Mouse (Mus musculus) bone marrow, adult 2 months (tissue): ENCODE data around the gene Dock2. TPM values are rescaled to one million over a fixed set of nuclear protein-coding genes. Genes with fewer than 3 reads are reported as not detected.
A peak's percentile ranks its signal among the peaks of the same experiment; 100 is the strongest.

Experiments used
- H3K27ac ChIP-seq: fragments of 200-500 bp; 2 replicates; pipeline ENCODE4 v1.5.1; 2012; ENCODE audit warnings: low read depth, mild to moderate bottlenecking, control low read depth, inconsistent platforms, low read length; ENCODE audit not compliant: control insufficient read depth, poor library complexity, insufficient read depth
- H3K4me1 ChIP-seq: fragments of 200-500 bp; 2 replicates; pipeline ENCODE4 v1.6.1; 2011; ENCODE audit warnings: low read length; ENCODE audit not compliant: control insufficient read depth, insufficient read depth
- H3K4me3 ChIP-seq: fragments of 200-500 bp; replicated peaks from 2 replicates; pipeline ENCODE3; 2011; ENCODE audit warnings: mild to moderate bottlenecking, low read depth, low read length, control low read depth; ENCODE audit not compliant: control insufficient read depth
- CTCF ChIP-seq: fragments of 200-500 bp; IDR thresholded peaks from 2 replicates; pipeline ENCODE4 v1.5.1; 2011; ENCODE audit warnings: low read length, control low read depth; ENCODE audit not compliant: control insufficient read depth, insufficient read depth
- POLR2A ChIP-seq: fragments of 200-500 bp; IDR thresholded peaks from 2 replicates; pipeline ENCODE4 v1.6.1; 2011; ENCODE audit warnings: low read depth, mild to moderate bottlenecking, control low read depth, low read length, borderline replicate concordance; ENCODE audit not compliant: control insufficient read depth
- WGBS: fragments of 180-500 bp; shearing (Covaris S2); methylation state at CpG from one replicate; pipeline ENCODE4 v1.1.7; 2018; 5-methylcytosine and 5-hydroxymethylcytosine counted together
- polyA plus RNA-seq: library from polyadenylated mRNA; stranded (reverse); fragments of >200 nt; gene quantifications from 2 replicates; pipeline ENCODE4 v1.2.4, GENCODE M21; 2011; ENCODE audit warnings: low replicate concordance; ENCODE audit not compliant: missing spikeins, insufficient read depth, insufficient read length

Gene Dock2
- polyA plus RNA-seq, 1 experiment: 44.9 TPM

DNA sequence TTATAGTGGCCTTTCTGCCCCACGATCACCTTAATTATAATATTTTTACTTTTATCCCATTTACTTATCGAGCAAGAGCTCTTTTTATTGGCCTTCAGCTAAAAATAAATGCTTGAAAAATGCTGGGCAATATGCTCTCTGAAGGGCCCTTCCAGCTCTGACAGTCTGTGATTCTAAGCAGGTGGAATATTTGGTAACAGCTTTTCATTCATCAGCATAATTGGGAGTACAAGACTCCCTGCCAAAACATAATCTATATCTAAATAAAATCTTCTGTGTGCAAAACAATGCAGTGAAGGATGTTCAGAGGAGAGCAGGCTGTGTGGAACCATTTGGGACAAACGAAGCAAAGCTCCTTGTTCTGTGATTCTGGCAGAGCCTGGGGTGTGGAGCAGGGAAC is 492.4 kb downstream of the Dock2 start:
- Histone ChIP-seq H3K4me1 (no peaks in the 10 kb centered on the region), H3K4me3 (no peak overlapping the region), H3K27ac (no peak overlapping the region)
- TF ChIP-seq POLR2A (no peak), CTCF (no peak)
- WGBS: 82% methylated on average over 3 of the region's 3 CpGs

DNA sequence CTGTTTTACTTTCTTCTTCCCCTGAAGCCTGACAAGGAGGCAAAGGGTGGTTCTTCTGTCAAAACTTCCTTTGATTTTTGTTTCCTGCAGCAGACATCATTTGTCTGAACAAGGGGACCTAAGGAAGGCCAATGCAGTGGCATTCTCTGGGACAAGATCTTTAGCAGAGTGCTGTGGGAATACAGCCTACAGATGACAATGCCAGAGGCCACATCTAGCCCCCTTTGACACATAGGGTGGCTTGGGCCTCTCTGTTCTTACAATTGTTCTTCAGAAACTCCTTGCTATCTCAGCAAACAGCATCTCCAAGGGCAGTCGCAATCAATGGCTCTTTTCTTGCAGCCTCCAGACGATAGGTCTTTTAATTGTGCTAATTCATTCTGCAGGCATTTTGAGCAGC is 493.0 kb downstream of the Dock2 start:
- H3K4me1 ChIP-seq: no peaks in the 10 kb centered on the region
- H3K27ac ChIP-seq: no peak overlapping the region
- H3K4me3 ChIP-seq: no peak overlapping the region
- WGBS: 93% methylated on average over 2 of the region's 2 CpGs
- TF ChIP-seq POLR2A: no peak
- TF ChIP-seq CTCF: no peak

DNA sequence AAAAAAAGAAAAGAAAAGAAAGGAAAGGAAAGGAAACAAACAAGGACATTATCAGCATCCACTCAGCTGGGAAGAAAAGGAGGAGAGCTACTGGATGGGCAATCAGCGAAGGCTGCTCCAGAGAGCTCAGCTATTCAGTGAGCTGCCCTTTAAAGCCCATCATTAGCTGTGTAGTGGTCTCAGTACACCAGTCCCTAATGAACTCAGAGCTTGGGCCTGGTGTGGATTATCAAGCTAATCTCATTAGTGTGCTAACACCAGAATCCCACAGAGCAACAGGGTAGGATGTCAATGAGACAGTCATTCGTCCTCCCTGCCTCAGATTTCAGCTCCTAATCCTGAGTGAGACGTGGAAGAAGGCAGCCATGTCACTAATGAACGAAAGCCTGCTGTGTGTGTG is 493.4 kb downstream of the Dock2 start:
- Histone ChIP-seq H3K4me3 (no peak overlapping the region), H3K27ac (no peak overlapping the region), H3K4me1 (no peaks in the 10 kb centered on the region)
- 87% methylated on average over 4 of the region's 4 CpGs for WGBS
- TF ChIP-seq POLR2A (no peak), CTCF (no peak)

DNA sequence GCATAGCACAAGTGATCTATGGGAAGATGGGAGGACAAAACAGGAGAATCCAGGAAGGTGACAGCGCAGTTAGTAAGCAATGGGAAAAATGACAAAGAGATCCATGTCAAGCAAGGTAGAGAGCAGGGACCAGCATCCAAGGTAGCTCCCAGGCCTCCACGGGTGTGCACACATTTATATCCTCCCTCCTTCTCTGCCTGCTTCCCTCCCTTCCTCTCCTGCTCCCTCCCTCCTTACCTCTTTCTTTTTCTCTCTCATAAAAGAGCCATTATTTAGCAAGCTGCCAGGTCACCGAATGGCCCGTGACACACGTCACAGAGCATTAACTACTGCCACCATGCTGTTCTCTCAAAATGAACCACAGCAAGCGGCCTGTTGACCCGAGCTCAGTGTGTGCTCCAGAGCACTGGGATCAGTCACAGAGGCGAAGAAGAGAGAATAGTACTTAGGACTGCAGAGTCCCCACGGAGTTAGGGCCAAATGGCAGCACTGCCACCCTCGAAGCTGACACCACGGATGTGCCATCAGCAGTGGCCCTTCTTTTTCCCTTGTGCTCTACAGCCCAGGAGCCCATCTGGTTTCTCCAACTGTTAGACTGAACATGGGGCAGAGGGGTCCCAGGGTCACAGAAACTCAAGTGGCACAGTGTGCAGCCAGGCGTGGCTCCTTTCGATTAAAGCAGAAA is 499.4 kb downstream of the Dock2 start:
- no peak overlapping the region for H3K27ac ChIP-seq
- no peak overlapping the region for H3K4me3 ChIP-seq
- 81% methylated on average over 13 of the region's 13 CpGs for WGBS
- H3K4me1 ChIP-seq: no peaks in the 10 kb centered on the region
- TF ChIP-seq POLR2A: no peak
- no peak for TF ChIP-seq CTCF

DNA sequence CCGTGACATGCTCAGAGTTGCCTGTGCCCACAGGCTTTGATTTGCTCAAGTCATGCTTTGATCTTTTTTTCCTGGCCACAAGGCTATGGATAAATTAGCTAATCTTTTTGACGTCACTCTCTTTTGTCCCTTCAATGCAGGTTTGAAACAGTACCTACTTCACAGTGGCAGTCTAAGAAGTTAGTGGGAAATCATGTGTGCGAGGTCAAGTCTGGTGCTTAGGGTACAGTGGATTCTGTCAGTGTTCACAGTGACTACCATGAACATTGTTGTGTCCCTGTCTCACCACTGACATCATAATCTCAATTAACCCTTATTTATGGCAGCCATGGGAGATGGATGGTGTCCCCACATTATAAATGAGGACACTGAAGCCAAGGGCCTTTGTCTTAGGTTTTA is 506.6 kb downstream of the Dock2 start:
- 78% methylated on average over 3 of the region's 3 CpGs for WGBS
- TF ChIP-seq CTCF (no peak), POLR2A (no peak)
- H3K4me3 ChIP-seq: no peak overlapping the region

DNA sequence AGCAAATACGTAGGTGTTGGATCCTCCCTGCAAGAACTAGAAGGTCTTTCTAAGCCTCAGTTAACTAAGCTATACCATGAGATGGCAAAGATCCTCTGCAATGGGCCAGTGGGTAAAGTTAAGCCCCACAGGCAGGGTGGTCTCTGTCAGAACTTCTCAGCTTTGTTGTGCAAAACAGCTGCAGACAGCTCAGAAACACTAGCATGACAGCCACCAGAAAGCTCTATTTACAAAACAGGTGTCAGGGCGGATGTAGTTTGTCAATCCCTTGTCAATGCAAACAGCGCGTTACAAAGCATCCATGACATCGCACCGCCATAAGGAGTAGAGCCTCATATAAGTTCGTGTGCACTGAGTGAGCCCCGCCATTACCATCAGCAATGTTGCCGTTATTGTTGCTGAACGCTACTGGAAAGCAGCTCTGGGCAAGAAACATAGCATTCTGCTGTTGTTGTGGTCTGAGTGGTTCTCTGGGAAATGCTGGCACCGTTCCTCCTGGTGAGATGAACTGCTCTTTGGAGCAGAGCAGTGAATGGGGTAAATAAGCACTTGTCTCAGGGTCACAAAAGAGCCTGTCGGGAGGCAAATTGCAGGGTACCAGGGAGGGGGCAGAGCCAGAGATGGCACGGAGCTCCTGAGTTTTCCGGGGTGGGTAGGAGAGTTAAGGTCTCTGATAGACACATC is 507.2 kb downstream of the Dock2 start:
- Histone ChIP-seq H3K4me3 (no peak overlapping the region), H3K27ac (no peak overlapping the region), H3K4me1 (no peaks in the 10 kb centered on the region)
- WGBS: 85% methylated on average over 14 of the region's 14 CpGs
- no peak for TF ChIP-seq CTCF
- TF ChIP-seq POLR2A: no peak

More for the DNA sequence above, 506.6 kb downstream of the Dock2 start:
- no peaks in the 10 kb centered on the region for H3K4me1 ChIP-seq
- H3K27ac ChIP-seq: no peak overlapping the region

DNA sequence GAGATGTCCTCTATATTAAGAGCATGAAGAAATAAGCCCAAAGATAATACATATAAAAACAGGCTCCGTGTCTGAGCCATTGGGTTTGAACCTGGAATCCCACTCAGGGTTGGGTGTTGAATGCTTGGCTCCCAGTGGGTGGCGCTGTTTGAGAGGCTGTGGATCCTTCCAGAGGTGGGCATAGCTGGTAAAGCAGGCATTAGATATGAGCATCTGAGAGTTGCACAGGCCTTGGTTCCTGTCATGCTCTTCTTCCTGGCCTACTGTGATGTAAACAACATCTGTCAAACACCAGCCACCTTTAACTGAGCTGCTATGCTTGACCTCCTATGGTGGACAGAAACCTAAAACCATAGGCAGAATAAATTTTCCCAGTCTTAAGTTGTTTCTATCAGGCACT is 507.8 kb downstream of the Dock2 start:
- Histone ChIP-seq H3K27ac (no peak overlapping the region), H3K4me3 (no peak overlapping the region), H3K4me1 (no peaks in the 10 kb centered on the region)
- TF ChIP-seq POLR2A (no peak), CTCF (peak; percentile 53; the same call in 1 of the 2 replicates)
- WGBS: 84% methylated on average over 2 of the region's 2 CpGs

DNA sequence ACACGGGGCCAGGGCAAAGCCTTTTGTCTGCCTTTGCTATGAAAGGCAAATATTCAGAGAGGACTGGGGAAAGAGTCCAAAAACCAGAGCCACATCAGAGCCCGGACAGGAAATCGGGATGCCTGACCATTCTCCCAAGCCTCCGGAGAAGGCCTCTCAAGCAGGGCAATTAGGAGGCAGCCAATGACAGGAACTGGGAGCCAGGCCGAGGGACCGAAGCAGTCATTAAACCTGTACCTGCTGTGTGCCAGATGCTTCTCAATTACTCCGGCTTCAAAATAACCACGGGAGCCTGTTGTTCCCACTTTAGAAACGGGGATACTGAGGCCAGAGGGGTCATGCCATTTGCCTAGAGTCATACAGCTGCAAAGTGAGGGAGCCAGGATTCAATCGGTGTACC is 511.7 kb downstream of the Dock2 start:
- TF ChIP-seq POLR2A: no peak
- TF ChIP-seq CTCF: no peak
- Histone ChIP-seq H3K27ac (no peak overlapping the region), H3K4me3 (no peak overlapping the region), H3K4me1 (no peaks in the 10 kb centered on the region)
- 83% methylated on average over 10 of the region's 10 CpGs for WGBS
